Mouse (Mus musculus) kidney, adult 2 months (tissue): ENCODE results near the gene Gpnmb. TPM values are rescaled to one million over a fixed set of nuclear protein-coding genes. Genes with fewer than 3 reads are reported as not detected.

Experiments
- DNase-seq: peaks from one replicate; pipeline ENCODE4 v3.0.0; 2021
- H3K27ac ChIP-seq: fragments of 200-500 bp; 2 replicates; pipeline ENCODE4 v1.5.1; 2012; ENCODE audit warnings: low read depth, low read length, control low read depth, inconsistent platforms; ENCODE audit not compliant: insufficient read depth
- H3K27me3 ChIP-seq: fragments of 200-500 bp; replicated peaks from 2 replicates; pipeline ENCODE4 v1.6.1; 2012; ENCODE audit warnings: mild to moderate bottlenecking, moderate library complexity, low read length, inconsistent platforms; ENCODE audit not compliant: control insufficient read depth, insufficient read depth
- H3K36me3 ChIP-seq: fragments of 200-500 bp; 2 replicates; pipeline ENCODE4 v1.6.1; 2012; ENCODE audit warnings: mild to moderate bottlenecking, moderate library complexity, low read length, inconsistent platforms; ENCODE audit not compliant: control insufficient read depth, insufficient read depth
- H3K4me1 ChIP-seq: fragments of 200-500 bp; 2 replicates; pipeline ENCODE4 v1.6.1; 2011; ENCODE audit warnings: low read length; ENCODE audit not compliant: control insufficient read depth, insufficient read depth
- H3K4me3 ChIP-seq: fragments of 200-500 bp; 2 replicates; pipeline ENCODE4 v1.5.1; 2011; ENCODE audit warnings: mild to moderate bottlenecking, low read depth, low read length, control low read depth; ENCODE audit not compliant: insufficient read depth
- CTCF ChIP-seq: fragments of 200-500 bp; conservative IDR thresholded peaks from 2 replicates; pipeline ENCODE4 v1.5.1; 2011; ENCODE audit warnings: low read depth, mild to moderate bottlenecking, control low read depth, low read length, moderate library complexity, mixed read lengths; ENCODE audit not compliant: insufficient read depth, insufficient read length
- POLR2A ChIP-seq: fragments of 200-500 bp; IDR thresholded peaks from one replicate; pipeline ENCODE4 v1.6.1; 2011; ENCODE audit warnings: low read depth, low read length, control low read depth
- WGBS: fragments of 180-500 bp; shearing (Covaris S2); methylation state at CpG from one replicate; pipeline ENCODE4 v1.1.7; 2018; 5-methylcytosine and 5-hydroxymethylcytosine counted together
- polyA plus RNA-seq: library from polyadenylated mRNA; depleted of rRNA; stranded (reverse); fragments of >200 nt; gene quantifications from 2 replicates; pipeline ENCODE4 v1.2.3, GENCODE M21; 2012

Gene Gpnmb
- polyA plus RNA-seq, 1 experiment, result 1.2 TPM

GRCm38 (mm10) chr6:49050677-49051410, 14.5 kb downstream of the Gpnmb start:
- 77% methylated on average over 11 of the region's 11 CpGs for WGBS
- Histone ChIP-seq H3K27me3 (no peaks in the 10 kb centered on the region), H3K4me1 (no peaks in the 10 kb centered on the region), H3K36me3 (no peaks in the 10 kb centered on the region), H3K4me3 (no peak overlapping the region), H3K27ac (no peak overlapping the region)
- no peak for TF ChIP-seq POLR2A
- TF ChIP-seq CTCF, result no peak
- no peak for DNase-seq

GRCm38 (mm10) chr6:49052191-49052590, 15.8 kb downstream of the Gpnmb start:
- H3K4me1 ChIP-seq, result no peaks in the 10 kb centered on the region
- H3K27me3 ChIP-seq, result no peaks in the 10 kb centered on the region
- no peak for TF ChIP-seq POLR2A
- no peak for TF ChIP-seq CTCF
- no peaks in the 10 kb centered on the region for H3K36me3 ChIP-seq
- no peak overlapping the region for H3K4me3 ChIP-seq
- no peak overlapping the region for H3K27ac ChIP-seq
- DNase-seq, result no peak
- 63% methylated on average over 5 of the region's 5 CpGs for WGBS

GRCm38 (mm10) chr6:49055256-49055733, 18.9 kb downstream of the Gpnmb start:
- Histone ChIP-seq H3K27ac (no peak overlapping the region), H3K4me3 (no peak overlapping the region), H3K4me1 (no peaks in the 10 kb centered on the region), H3K36me3 (no peaks in the 10 kb centered on the region), H3K27me3 (no peaks in the 10 kb centered on the region)
- no peak for TF ChIP-seq POLR2A
- WGBS, result 28% methylated on average over 7 of the region's 7 CpGs
- no peak for DNase-seq

- no peak for DNase-seq
- no peaks in the 10 kb centered on the region for H3K4me1 ChIP-seq
- no peak overlapping the region for H3K4me3 ChIP-seq
- TF ChIP-seq POLR2A, result no peak
- TF ChIP-seq CTCF, result no peak
- WGBS, result 72% methylated on average over 9 of the region's 9 CpGs
- no peaks in the 10 kb centered on the region for H3K27me3 ChIP-seq
- H3K36me3 ChIP-seq, result no peaks in the 10 kb centered on the region
- H3K27ac ChIP-seq, result no peak overlapping the region
These were observed 19.7 kb downstream of the Gpnmb start for GRCm38 (mm10) chr6:49056009-49056408.

GRCm38 (mm10) chr6:49057053-49058021, 21.0 kb downstream of the Gpnmb start:
- no peak overlapping the region for H3K27ac ChIP-seq
- no peaks in the 10 kb centered on the region for H3K36me3 ChIP-seq
- H3K4me3 ChIP-seq, result no peak overlapping the region
- TF ChIP-seq CTCF (peak; percentile 98), POLR2A (no peak)
- 36% methylated on average over 8 of the region's 8 CpGs for WGBS
- H3K27me3 ChIP-seq, result no peaks in the 10 kb centered on the region
- no peaks in the 10 kb centered on the region for H3K4me1 ChIP-seq
- DNase-seq, result peak; percentile 75

- DNase-seq, result no peak
- Histone ChIP-seq H3K27me3 (no peaks in the 10 kb centered on the region), H3K4me1 (no peaks in the 10 kb centered on the region), H3K4me3 (no peak overlapping the region), H3K36me3 (no peaks in the 10 kb centered on the region), H3K27ac (no peak overlapping the region)
- 26% methylated on average over 4 of the region's 4 CpGs for WGBS
- no peak for TF ChIP-seq POLR2A
- TF ChIP-seq CTCF, result no peak
These were observed 32.0 kb downstream of the Gpnmb start for GRCm38 (mm10) chr6:49068361-49068760.
